Mouse (Mus musculus) adrenal gland, postnatal 4 days (tissue): ENCODE data around the gene Pacrg. TPM values are rescaled to one million over a fixed set of nuclear protein-coding genes. Genes with fewer than 3 reads are reported as not detected.

Experiments
- DNase-seq, 2 experiments: peaks; one replicate each; pipeline ENCODE4 v3.0.0; 2021 to 2022; ENCODE audit warnings: low spot score in 2 of 2, mixed read lengths in 2 of 2
- total RNA-seq, 2 experiments: library from RNA; stranded (reverse); gene quantifications; 2 replicates each; pipeline ENCODE4 v1.2.3; 2021

The Pacrg gene
- total RNA-seq, 2 experiments from 2014 or later, result 4.2 to 4.4 TPM

GRCm38 (mm10) chr17:10386548-10386947, 453.6 kb downstream of the Pacrg start:
- no peak for DNase-seq

DNA sequence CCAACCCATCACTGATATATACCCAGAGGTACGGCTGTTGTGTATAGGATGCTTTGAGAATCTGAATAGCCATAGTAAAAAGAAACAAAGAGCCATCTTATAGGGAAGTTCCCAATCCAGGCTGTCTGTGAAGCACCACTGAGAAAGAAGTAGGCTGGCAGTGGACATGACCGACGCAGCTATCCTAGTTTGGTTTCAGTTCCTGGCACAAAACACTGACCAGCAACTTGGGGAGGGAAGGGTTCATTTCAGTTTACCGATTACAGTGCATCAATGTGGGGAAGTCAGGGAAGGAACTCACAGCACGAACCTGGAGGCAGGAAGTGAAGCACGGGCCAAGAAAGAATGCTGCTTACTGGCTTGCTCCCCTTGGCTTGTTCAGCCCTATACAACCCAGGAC, 456.7 kb downstream of the Pacrg start:
- DNase-seq, result no peak

- no peak for DNase-seq
These were observed 461.5 kb downstream of the Pacrg start for GRCm38 (mm10) chr17:10378467-10379175.

- DNase-seq, result no peak
These were observed 462.5 kb downstream of the Pacrg start for GRCm38 (mm10) chr17:10377606-10378005.

GRCm38 (mm10) chr17:10374316-10374715, 465.8 kb downstream of the Pacrg start:
- no peak for DNase-seq

- no peak for DNase-seq
These were observed 466.4 kb downstream of the Pacrg start for GRCm38 (mm10) chr17:10373727-10374126.

- DNase-seq, result no peak
These were observed 467.9 kb downstream of the Pacrg start for GRCm38 (mm10) chr17:10372001-10372785.

DNA sequence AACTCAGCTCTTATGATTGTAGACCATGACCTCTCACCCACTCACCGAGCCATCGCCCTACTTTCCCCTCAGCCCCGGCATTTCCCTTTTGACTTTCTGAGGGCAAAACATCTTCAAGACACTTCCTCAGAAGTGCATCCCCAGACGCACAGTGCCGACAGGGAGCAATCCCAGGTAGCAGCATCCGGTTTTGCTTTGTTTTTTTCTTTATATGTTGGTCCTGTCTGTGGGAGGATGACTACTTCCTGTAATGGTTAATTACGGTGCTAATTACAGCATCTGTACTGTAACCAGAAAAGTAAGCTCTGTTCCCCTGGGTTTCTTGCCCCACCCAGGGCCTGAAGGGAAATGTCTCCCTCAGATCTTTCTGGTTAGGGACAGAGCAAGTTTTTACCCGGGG, 468.6 kb downstream of the Pacrg start:
- DNase-seq, result no peak

- DNase-seq, result no peak
These were observed 469.4 kb downstream of the Pacrg start for GRCm38 (mm10) chr17:10370660-10371130.

GRCm38 (mm10) chr17:10369961-10370659, 470.0 kb downstream of the Pacrg start:
- DNase-seq, result no peak

- DNase-seq, result no peak
These were observed 473.1 kb downstream of the Pacrg start for GRCm38 (mm10) chr17:10367044-10367443.

DNA sequence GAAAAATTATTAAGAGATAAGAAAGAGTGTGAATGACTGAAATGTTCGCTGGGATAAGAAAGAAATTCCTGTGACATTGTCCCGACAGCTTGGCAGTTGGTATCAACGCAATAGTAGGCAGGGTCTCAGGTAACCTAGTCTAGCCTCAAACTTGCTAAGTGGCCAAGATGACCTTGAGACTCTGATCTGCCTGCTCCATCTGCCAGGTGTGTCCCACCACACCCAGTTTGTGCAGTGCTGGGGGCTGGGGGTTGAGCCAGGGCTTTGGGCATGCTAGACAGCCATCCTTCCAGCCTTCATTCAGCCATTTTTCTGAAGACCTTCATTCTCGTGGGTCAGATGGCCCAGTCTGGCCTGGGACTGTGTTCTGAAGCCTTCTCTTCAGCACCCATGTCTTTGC, 473.5 kb downstream of the Pacrg start:
- DNase-seq, result no peak

DNA sequence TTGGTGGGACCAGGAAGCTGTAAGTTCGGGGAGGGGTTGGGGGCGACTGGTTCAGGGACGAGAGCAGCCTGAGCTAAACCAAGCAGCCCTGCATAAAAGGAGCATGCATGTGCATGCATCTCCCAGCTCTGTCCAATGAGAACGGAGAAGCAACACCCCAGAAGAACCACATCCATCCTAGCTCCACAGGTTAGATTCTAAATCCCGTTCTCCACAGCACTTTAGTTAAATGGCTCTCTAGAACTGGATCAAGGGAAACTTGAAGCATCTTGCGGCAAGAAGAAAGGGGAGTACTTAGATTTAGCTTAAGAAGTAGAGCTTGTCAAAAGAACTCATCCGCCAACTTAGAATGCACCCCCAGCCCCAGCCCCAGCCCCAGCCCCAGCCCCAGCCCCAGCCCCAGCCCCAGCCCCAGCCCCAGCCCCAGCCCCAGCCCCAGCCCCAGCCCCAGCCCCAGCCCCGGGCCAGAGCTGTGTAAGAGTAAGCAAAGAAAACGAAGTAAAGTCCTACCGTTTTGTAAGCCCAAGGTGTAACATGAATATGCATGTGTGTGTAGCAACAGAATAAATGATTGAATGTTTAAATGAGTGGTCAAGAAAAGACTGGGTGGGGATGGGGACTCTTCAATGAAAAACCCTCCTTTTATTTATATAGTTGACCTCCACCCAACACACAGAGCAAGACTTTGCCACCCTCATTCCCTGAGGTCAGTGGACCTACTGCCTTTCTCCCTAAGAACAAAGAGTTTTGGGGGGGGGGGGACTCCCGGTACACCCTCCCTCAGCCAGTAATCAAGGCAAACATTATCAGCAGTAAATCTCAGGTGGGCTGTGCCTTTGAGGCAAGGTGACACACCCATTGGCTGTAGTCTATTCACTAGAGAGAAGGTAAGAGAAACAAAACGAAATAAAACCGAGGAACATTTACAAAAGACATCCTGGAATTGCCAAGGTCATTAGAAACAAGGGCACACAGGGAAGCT, 474.3 kb downstream of the Pacrg start:
- no peak for DNase-seq

DNA sequence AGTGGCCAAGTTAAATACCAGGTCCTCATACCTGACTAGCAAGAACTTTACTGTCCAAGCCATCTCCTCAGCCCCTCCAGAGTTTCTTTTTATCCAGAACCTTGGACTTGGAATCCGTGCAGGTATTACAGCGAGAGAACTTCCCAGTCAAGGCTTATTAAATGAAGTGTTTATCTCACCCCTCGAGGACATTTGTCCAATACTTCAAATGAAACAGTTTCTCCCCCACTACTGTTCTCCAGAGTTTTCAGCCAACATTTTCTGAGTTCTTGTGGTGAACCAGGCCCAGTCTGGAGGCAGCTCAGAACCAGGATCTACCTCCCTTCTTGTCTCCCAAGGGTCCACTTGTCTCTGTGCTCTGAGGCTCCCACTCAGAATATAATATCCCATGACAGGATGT, 477.0 kb downstream of the Pacrg start:
- no peak for DNase-seq

- no peak for DNase-seq
These were observed 478.2 kb downstream of the Pacrg start for GRCm38 (mm10) chr17:10361882-10362291.

- no peak for DNase-seq
These were observed 479.4 kb downstream of the Pacrg start for GRCm38 (mm10) chr17:10360738-10361137.

GRCm38 (mm10) chr17:10359466-10359865, 480.6 kb downstream of the Pacrg start:
- DNase-seq, result no peak

DNA sequence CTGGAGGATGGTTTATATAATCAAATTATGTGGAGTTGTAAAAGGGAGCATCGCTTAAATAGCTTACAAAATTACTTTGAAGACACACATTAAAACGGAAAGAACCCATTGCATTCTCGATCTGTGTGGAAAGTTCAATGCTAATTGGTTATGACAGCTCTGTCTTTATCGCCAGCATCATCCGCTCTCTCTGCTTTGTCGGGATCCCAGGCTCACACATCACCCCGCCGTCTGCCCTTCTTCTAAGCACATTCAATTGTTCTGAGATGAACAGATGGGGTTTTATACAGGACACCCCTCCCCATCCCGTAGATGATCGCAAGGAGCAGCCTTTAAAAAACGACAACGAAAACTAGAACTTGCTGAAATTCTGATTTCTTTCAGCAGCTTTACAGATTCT, 482.8 kb downstream of the Pacrg start:
- no peak for DNase-seq

GRCm38 (mm10) chr17:10356294-10356693, 483.8 kb downstream of the Pacrg start:
- DNase-seq, result no peak

DNA sequence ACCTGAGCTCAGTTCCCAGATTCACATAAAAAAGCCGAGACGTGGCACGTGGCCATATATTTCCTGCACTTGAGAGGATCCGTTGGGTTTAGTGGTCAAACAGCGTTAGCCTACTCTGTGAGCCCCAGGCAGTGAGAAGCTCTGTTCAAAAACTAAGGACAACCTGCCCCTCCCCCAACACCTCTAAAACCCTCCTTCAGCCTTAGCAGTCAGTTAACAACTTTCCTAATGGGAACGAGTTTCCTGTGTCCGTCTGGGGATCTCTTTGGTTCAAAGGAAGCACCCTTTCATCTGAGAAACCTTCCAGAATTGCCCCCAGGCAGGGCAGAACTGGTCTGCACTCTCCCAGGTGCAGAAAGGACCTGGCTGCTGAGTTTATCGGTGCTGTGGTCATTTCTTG, 484.4 kb downstream of the Pacrg start:
- DNase-seq, result no peak
